Mouse (Mus musculus): Measurements from ENCODE around the gene Mtor. TPM values are rescaled to one million over a fixed set of nuclear protein-coding genes. Genes with fewer than 3 reads are reported as not detected.

The Mtor gene
- polyA plus RNA-seq, 1 experiment from 2014 or later, result 12.2 TPM

GRCm38 (mm10) chr4:148461772-148462171 lies 13.4 kb downstream of the Mtor start:
- Histone ChIP-seq H3K9me3 (ENCODE audit: control insufficient read depth, low read length) (no peaks in the 10 kb centered on the region), H3K4me3 (ENCODE audit: low read length) (no peak overlapping the region), H3K9ac (ENCODE audit: low read length) (no peak overlapping the region), H3K36me3 (ENCODE audit: control insufficient read depth, insufficient read depth, low read length) (peaks cover 58% of the 10 kb centered on the region), H3K4me2 (ENCODE audit: low read depth, low read length) (no peak overlapping the region), H3K27ac (ENCODE audit: low read length) (no peak overlapping the region), H3K4me1 (replicated peaks; ENCODE audit: control insufficient read depth, insufficient read depth, low read length) (no peaks in the 10 kb centered on the region), H3K27me3 (ENCODE audit: control insufficient read depth, insufficient read depth, low read depth, low read length) (no peaks in the 10 kb centered on the region)
- no peak for ATAC-seq (ENCODE audit: low read depth)
- WGBS, result 79% methylated on average over 4 of the region's 4 CpGs

GRCm38 (mm10) chr4:148462717-148463116 lies 14.3 kb downstream of the Mtor start:
- Histone ChIP-seq H3K9me3 (ENCODE audit: control insufficient read depth, low read length) (no peaks in the 10 kb centered on the region), H3K9ac (ENCODE audit: low read length) (no peak overlapping the region), H3K27ac (ENCODE audit: low read length) (no peak overlapping the region), H3K27me3 (ENCODE audit: control insufficient read depth, insufficient read depth, low read depth, low read length) (no peaks in the 10 kb centered on the region), H3K4me2 (ENCODE audit: low read depth, low read length) (no peak overlapping the region), H3K4me3 (ENCODE audit: low read length) (no peak overlapping the region), H3K36me3 (ENCODE audit: control insufficient read depth, insufficient read depth, low read length) (peaks cover 60% of the 10 kb centered on the region), H3K4me1 (replicated peaks; ENCODE audit: control insufficient read depth, insufficient read depth, low read length) (no peaks in the 10 kb centered on the region)
- ATAC-seq (ENCODE audit: low read depth), result no peak
- 95% methylated on average over 13 of the region's 13 CpGs for WGBS

GRCm38 (mm10) chr4:148463208-148463960 lies 15.0 kb downstream of the Mtor start:
- ATAC-seq (ENCODE audit: low read depth), result peak; percentile 43; the same call in 1 of the 2 replicates
- 70% methylated on average over 14 of the region's 14 CpGs for WGBS
- Histone ChIP-seq H3K9me3 (ENCODE audit: control insufficient read depth, low read length) (no peaks in the 10 kb centered on the region), H3K36me3 (ENCODE audit: control insufficient read depth, insufficient read depth, low read length) (peaks cover 66% of the 10 kb centered on the region), H3K4me1 (replicated peaks; ENCODE audit: control insufficient read depth, insufficient read depth, low read length) (no peaks in the 10 kb centered on the region), H3K27me3 (ENCODE audit: control insufficient read depth, insufficient read depth, low read depth, low read length) (no peaks in the 10 kb centered on the region), H3K27ac (ENCODE audit: low read length) (no peak overlapping the region), H3K4me2 (ENCODE audit: low read depth, low read length) (no peak overlapping the region), H3K4me3 (ENCODE audit: low read length) (no peak overlapping the region), H3K9ac (ENCODE audit: low read length) (no peak overlapping the region)

GRCm38 (mm10) chr4:148464301-148464700 lies 15.9 kb downstream of the Mtor start:
- no peaks in the 10 kb centered on the region for H3K4me1 ChIP-seq (replicated peaks; ENCODE audit: control insufficient read depth, insufficient read depth, low read length)
- no peak overlapping the region for H3K9ac ChIP-seq (ENCODE audit: low read length)
- no peak for ATAC-seq (ENCODE audit: low read depth)
- no peaks in the 10 kb centered on the region for H3K27me3 ChIP-seq (ENCODE audit: control insufficient read depth, insufficient read depth, low read depth, low read length)
- no peak overlapping the region for H3K27ac ChIP-seq (ENCODE audit: low read length)
- H3K4me3 ChIP-seq (ENCODE audit: low read length), result no peak overlapping the region
- peaks cover 59% of the 10 kb centered on the region for H3K36me3 ChIP-seq (ENCODE audit: control insufficient read depth, insufficient read depth, low read length)
- H3K9me3 ChIP-seq (ENCODE audit: control insufficient read depth, low read length), result no peaks in the 10 kb centered on the region
- 90% methylated on average over 12 of the region's 12 CpGs for WGBS
- H3K4me2 ChIP-seq (ENCODE audit: low read depth, low read length), result no peak overlapping the region

GRCm38 (mm10) chr4:148464869-148465268 lies 16.5 kb downstream of the Mtor start:
- Histone ChIP-seq H3K4me1 (replicated peaks; ENCODE audit: control insufficient read depth, insufficient read depth, low read length) (no peaks in the 10 kb centered on the region), H3K9me3 (ENCODE audit: control insufficient read depth, low read length) (no peaks in the 10 kb centered on the region), H3K27ac (ENCODE audit: low read length) (no peak overlapping the region), H3K36me3 (ENCODE audit: control insufficient read depth, insufficient read depth, low read length) (peaks cover 63% of the 10 kb centered on the region), H3K9ac (ENCODE audit: low read length) (no peak overlapping the region), H3K4me2 (ENCODE audit: low read depth, low read length) (no peak overlapping the region), H3K4me3 (ENCODE audit: low read length) (no peak overlapping the region), H3K27me3 (ENCODE audit: control insufficient read depth, insufficient read depth, low read depth, low read length) (no peaks in the 10 kb centered on the region)
- WGBS, result 93% methylated on average over 12 of the region's 12 CpGs
- ATAC-seq (ENCODE audit: low read depth), result no peak

GRCm38 (mm10) chr4:148466511-148467079 lies 18.2 kb downstream of the Mtor start:
- Histone ChIP-seq H3K27me3 (ENCODE audit: control insufficient read depth, insufficient read depth, low read depth, low read length) (no peaks in the 10 kb centered on the region), H3K4me1 (replicated peaks; ENCODE audit: control insufficient read depth, insufficient read depth, low read length) (no peaks in the 10 kb centered on the region), H3K27ac (ENCODE audit: low read length) (no peak overlapping the region), H3K4me2 (ENCODE audit: low read depth, low read length) (no peak overlapping the region), H3K4me3 (ENCODE audit: low read length) (no peak overlapping the region), H3K9ac (ENCODE audit: low read length) (no peak overlapping the region), H3K36me3 (ENCODE audit: control insufficient read depth, insufficient read depth, low read length) (peaks cover 71% of the 10 kb centered on the region), H3K9me3 (ENCODE audit: control insufficient read depth, low read length) (no peaks in the 10 kb centered on the region)
- WGBS, result 92% methylated on average over 5 of the region's 5 CpGs
- no peak for ATAC-seq (ENCODE audit: low read depth)

- Histone ChIP-seq H3K9me3 (ENCODE audit: control insufficient read depth, low read length) (no peaks in the 10 kb centered on the region), H3K9ac (ENCODE audit: low read length) (no peak overlapping the region), H3K27ac (ENCODE audit: low read length) (no peak overlapping the region), H3K27me3 (ENCODE audit: control insufficient read depth, insufficient read depth, low read depth, low read length) (no peaks in the 10 kb centered on the region), H3K4me2 (ENCODE audit: low read depth, low read length) (no peak overlapping the region), H3K36me3 (ENCODE audit: control insufficient read depth, insufficient read depth, low read length) (peaks cover 74% of the 10 kb centered on the region), H3K4me3 (ENCODE audit: low read length) (no peak overlapping the region), H3K4me1 (replicated peaks; ENCODE audit: control insufficient read depth, insufficient read depth, low read length) (no peaks in the 10 kb centered on the region)
- no peak for ATAC-seq (ENCODE audit: low read depth)
- 88% methylated on average over 10 of the region's 10 CpGs for WGBS
Measured at GRCm38 (mm10) chr4:148468396-148468795, 20.0 kb downstream of the Mtor start.

GRCm38 (mm10) chr4:148469487-148470252 lies 21.3 kb downstream of the Mtor start:
- Histone ChIP-seq H3K4me3 (ENCODE audit: low read length) (no peak overlapping the region), H3K4me1 (replicated peaks; ENCODE audit: control insufficient read depth, insufficient read depth, low read length) (no peaks in the 10 kb centered on the region), H3K9ac (ENCODE audit: low read length) (no peak overlapping the region), H3K4me2 (ENCODE audit: low read depth, low read length) (no peak overlapping the region), H3K9me3 (ENCODE audit: control insufficient read depth, low read length) (no peaks in the 10 kb centered on the region), H3K27ac (ENCODE audit: low read length) (no peak overlapping the region), H3K27me3 (ENCODE audit: control insufficient read depth, insufficient read depth, low read depth, low read length) (no peaks in the 10 kb centered on the region), H3K36me3 (ENCODE audit: control insufficient read depth, insufficient read depth, low read length) (peaks cover 66% of the 10 kb centered on the region)
- 89% methylated on average over 11 of the region's 11 CpGs for WGBS
- ATAC-seq (ENCODE audit: low read depth), result no peak

GRCm38 (mm10) chr4:148471363-148471806 lies 23.0 kb downstream of the Mtor start:
- ATAC-seq (ENCODE audit: low read depth), result no peak
- Histone ChIP-seq H3K4me3 (ENCODE audit: low read length) (no peak overlapping the region), H3K9ac (ENCODE audit: low read length) (no peak overlapping the region), H3K4me1 (replicated peaks; ENCODE audit: control insufficient read depth, insufficient read depth, low read length) (no peaks in the 10 kb centered on the region), H3K36me3 (ENCODE audit: control insufficient read depth, insufficient read depth, low read length) (peaks cover 62% of the 10 kb centered on the region), H3K27ac (ENCODE audit: low read length) (no peak overlapping the region), H3K27me3 (ENCODE audit: control insufficient read depth, insufficient read depth, low read depth, low read length) (no peaks in the 10 kb centered on the region), H3K4me2 (ENCODE audit: low read depth, low read length) (no peak overlapping the region), H3K9me3 (ENCODE audit: control insufficient read depth, low read length) (no peaks in the 10 kb centered on the region)
- 88% methylated on average over 10 of the region's 10 CpGs for WGBS

Data from lung, embryonic 16.5 days (tissue).